Mouse (Mus musculus) embryonic facial prominence, embryonic 11.5 days (tissue): Measurements from ENCODE around the gene Armh3. TPM values are rescaled to one million over a fixed set of nuclear protein-coding genes. Genes with fewer than 3 reads are reported as not detected.

Source experiments
- ATAC-seq: fragments of 200-750 bp; cut with Nextera tagmentation; replicated peaks from 2 replicates; pipeline ENCODE4 v1.8.0; 2017; ENCODE audit warnings: low read depth; ENCODE audit not compliant: insufficient number of reproducible peaks, low FRiP score, low TSS enrichment
- DNase-seq: peaks from one replicate; pipeline ENCODE4 v3.0.0-alpha.2; 2015; ENCODE audit warnings: low spot score
- H3K27ac ChIP-seq: fragments of 300-500 bp; sonication (generic); replicated peaks from 2 replicates; pipeline ENCODE4 v1.5.1; 2014; ENCODE audit warnings: mild to moderate bottlenecking, low read depth, low read length, control low read depth
- H3K27me3 ChIP-seq: fragments of 300-500 bp; sonication (generic); 2 replicates; pipeline ENCODE4 v1.6.1; 2014; ENCODE audit warnings: mild to moderate bottlenecking, low read length, moderate library complexity, mixed read lengths; ENCODE audit not compliant: control insufficient read depth, insufficient read depth
- H3K36me3 ChIP-seq: fragments of 300-500 bp; sonication (generic); replicated peaks from 2 replicates; pipeline ENCODE4 v1.6.1; 2014; ENCODE audit warnings: low read depth, mild to moderate bottlenecking, low read length, moderate library complexity, mixed read lengths; ENCODE audit not compliant: control insufficient read depth, insufficient read depth
- H3K4me1 ChIP-seq: fragments of 300-500 bp; sonication (generic); 2 replicates; pipeline ENCODE4 v1.6.1; 2014; ENCODE audit warnings: low read length, mixed read lengths; ENCODE audit not compliant: control insufficient read depth, insufficient read depth
- H3K4me2 ChIP-seq: fragments of 300-500 bp; sonication (generic); 2 replicates; pipeline ENCODE4 v1.6.1; 2014; ENCODE audit warnings: low read depth, mild to moderate bottlenecking, control low read depth, low read length, moderate library complexity
- H3K4me3 ChIP-seq: fragments of 300-500 bp; sonication (generic); 2 replicates; pipeline ENCODE4 v1.5.1; 2014; ENCODE audit warnings: low read depth, low read length, control low read depth
- H3K9ac ChIP-seq: fragments of 300-500 bp; sonication (generic); replicated peaks from 2 replicates; pipeline ENCODE4 v1.6.1; 2014; ENCODE audit warnings: mild to moderate bottlenecking, control low read depth, low read length
- H3K9me3 ChIP-seq: fragments of 300-500 bp; sonication (generic); replicated peaks from 2 replicates; pipeline ENCODE4 v1.6.1; 2016; ENCODE audit warnings: mild to moderate bottlenecking, low read length, inconsistent platforms, mixed read lengths; ENCODE audit not compliant: control insufficient read depth
- WGBS: fragments of 180-500 bp; shearing (Covaris S2); extraction: QIAGEN DNeasy Blood & Tissue Kit; methylation state at CpG from one replicate; pipeline ENCODE4 v1.1.7; 2014; 5-methylcytosine and 5-hydroxymethylcytosine counted together
- polyA plus RNA-seq: library from polyadenylated mRNA; unstranded; fragments of >200 nt; fragmentation: Nextera tagmentation; extraction: Ambion mirVana; gene quantifications from 2 replicates; pipeline ENCODE4 v1.2.1, GENCODE M21; 2014

Gene Armh3
- polyA plus RNA-seq, 1 experiment from 2014 or later, result 13.9 TPM

DNA sequence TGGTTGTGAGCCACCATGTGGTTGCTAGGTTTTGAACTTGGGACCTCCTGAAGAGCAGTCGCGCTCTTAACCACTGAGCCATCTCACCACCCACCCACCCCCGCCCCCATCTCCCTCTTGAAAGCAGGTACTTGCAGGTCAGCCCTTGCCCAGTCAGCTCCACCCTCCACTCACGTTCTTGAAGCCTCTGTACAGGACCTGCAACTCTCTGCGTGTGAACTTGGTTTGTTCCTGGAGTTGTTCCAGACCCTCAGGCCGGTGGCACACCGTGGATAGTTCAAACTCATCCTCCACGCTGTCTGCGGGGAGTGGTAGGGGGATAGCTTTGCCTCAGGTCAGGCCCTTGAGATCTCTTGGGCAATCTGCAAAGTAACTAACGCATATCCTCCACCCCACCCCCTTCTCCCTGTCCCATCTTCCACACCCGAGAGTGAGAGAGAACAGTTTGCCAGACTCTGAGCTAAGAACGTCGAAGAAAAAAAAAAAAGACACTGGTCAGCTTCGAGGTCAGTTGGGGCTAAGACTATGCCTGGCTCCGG is 202.8 kb downstream of the Armh3 start:
- H3K27ac ChIP-seq, result no peak overlapping the region
- WGBS, result 31% methylated on average over 15 of the region's 15 CpGs

GRCm38 (mm10) chr19:45794718-45795117 is 203.6 kb downstream of the Armh3 start:
- ATAC-seq, result no peak
- Histone ChIP-seq H3K9me3 (no peaks in the 10 kb centered on the region), H3K4me3 (no peak overlapping the region), H3K4me2 (no peak overlapping the region), H3K4me1 (no peaks in the 10 kb centered on the region), H3K9ac (no peak overlapping the region), H3K27me3 (no peaks in the 10 kb centered on the region), H3K27ac (no peak overlapping the region), H3K36me3 (no peaks in the 10 kb centered on the region)
- no peak for DNase-seq
- 77% methylated on average over 6 of the region's 6 CpGs for WGBS

More for the DNA sequence above, 202.8 kb downstream of the Armh3 start:
- Histone ChIP-seq H3K27me3 (no peaks in the 10 kb centered on the region), H3K4me2 (peak overlapping the region; percentile 44), H3K4me1 (no peaks in the 10 kb centered on the region), H3K36me3 (no peaks in the 10 kb centered on the region), H3K9me3 (no peaks in the 10 kb centered on the region), H3K9ac (no peak overlapping the region), H3K4me3 (peak overlapping the region; percentile 4; the same call in 1 of the 2 replicates)
- ATAC-seq (0 out of 2 replicates have a peak, but pooled peaks have one; percentile 29), DNase-seq (no peak)

- Histone ChIP-seq H3K9me3 (no peaks in the 10 kb centered on the region), H3K4me3 (no peak overlapping the region), H3K4me2 (no peak overlapping the region), H3K4me1 (no peaks in the 10 kb centered on the region), H3K27ac (no peak overlapping the region), H3K36me3 (no peaks in the 10 kb centered on the region), H3K9ac (no peak overlapping the region), H3K27me3 (no peaks in the 10 kb centered on the region)
- DNase-seq (no peak), ATAC-seq (no peak)
- 82% methylated on average over 6 of the region's 6 CpGs for WGBS
Observed at GRCm38 (mm10) chr19:45792404-45792803, 205.9 kb downstream of the Armh3 start.

- Histone ChIP-seq H3K36me3 (no peaks in the 10 kb centered on the region), H3K9ac (no peak overlapping the region), H3K9me3 (no peaks in the 10 kb centered on the region), H3K27ac (no peak overlapping the region), H3K4me1 (no peaks in the 10 kb centered on the region), H3K4me3 (no peak overlapping the region), H3K4me2 (no peak overlapping the region), H3K27me3 (no peaks in the 10 kb centered on the region)
- no peak for ATAC-seq
- 77% methylated on average over 13 of the region's 13 CpGs for WGBS
- DNase-seq, result no peak
Observed at GRCm38 (mm10) chr19:45789888-45790874, 208.1 kb downstream of the Armh3 start.

- DNase-seq, result no peak
- Histone ChIP-seq H3K9me3 (no peaks in the 10 kb centered on the region), H3K4me3 (no peak overlapping the region), H3K27me3 (no peaks in the 10 kb centered on the region), H3K27ac (no peak overlapping the region), H3K4me2 (no peak overlapping the region), H3K4me1 (no peaks in the 10 kb centered on the region), H3K9ac (no peak overlapping the region), H3K36me3 (no peaks in the 10 kb centered on the region)
- no peak for ATAC-seq
- WGBS, result 77% methylated on average over 7 of the region's 7 CpGs
Observed at GRCm38 (mm10) chr19:45789365-45789764, 208.9 kb downstream of the Armh3 start.

- H3K4me3 ChIP-seq, result no peak overlapping the region
- H3K27ac ChIP-seq, result no peak overlapping the region
- H3K27me3 ChIP-seq, result no peaks in the 10 kb centered on the region
- WGBS, result 77% methylated on average over 4 of the region's 4 CpGs
- no peaks in the 10 kb centered on the region for H3K36me3 ChIP-seq
- H3K4me2 ChIP-seq, result no peak overlapping the region
- DNase-seq (peak; percentile 16), ATAC-seq (no peak)
- H3K9me3 ChIP-seq, result no peaks in the 10 kb centered on the region
- no peaks in the 10 kb centered on the region for H3K4me1 ChIP-seq
- no peak overlapping the region for H3K9ac ChIP-seq
Observed at GRCm38 (mm10) chr19:45788337-45788736, 210.0 kb downstream of the Armh3 start.

- no peak for DNase-seq
- H3K27ac ChIP-seq, result no peak overlapping the region
- no peak overlapping the region for H3K9ac ChIP-seq
- H3K4me3 ChIP-seq, result no peak overlapping the region
- no peak for ATAC-seq
- H3K4me1 ChIP-seq, result no peaks in the 10 kb centered on the region
- no peaks in the 10 kb centered on the region for H3K27me3 ChIP-seq
- H3K4me2 ChIP-seq, result no peak overlapping the region
- no peaks in the 10 kb centered on the region for H3K36me3 ChIP-seq
- H3K9me3 ChIP-seq, result no peaks in the 10 kb centered on the region
- 65% methylated on average over 3 of the region's 3 CpGs for WGBS
Observed at GRCm38 (mm10) chr19:45787450-45787849, 210.8 kb downstream of the Armh3 start.

GRCm38 (mm10) chr19:45785470-45785869 is 212.8 kb downstream of the Armh3 start:
- Histone ChIP-seq H3K9me3 (no peaks in the 10 kb centered on the region), H3K4me1 (no peaks in the 10 kb centered on the region), H3K4me2 (no peak overlapping the region), H3K27ac (no peak overlapping the region), H3K9ac (no peak overlapping the region), H3K27me3 (no peaks in the 10 kb centered on the region), H3K36me3 (no peaks in the 10 kb centered on the region), H3K4me3 (no peak overlapping the region)
- ATAC-seq (no peak), DNase-seq (no peak)
- WGBS, result 62% methylated on average over 3 of the region's 3 CpGs
